ENCODE assay signal across 9 mouse cellular contexts in genomic region chr2:72978473-72978872, GRCm38 (mm10). TPM values are rescaled to one million over a fixed set of nuclear protein-coding genes. Genes with fewer than 3 reads are reported as not detected.
DNase-seq lines count a peak whose midpoint lies in the region; ATAC-seq and TF ChIP-seq lines count a peak whose summit lies in the region.
"Had no signal": no experiment of that assay in that cellular context is flagged by ENCODE, and none has a peak within 500 bp of the region (broad histone marks: within the 10 kb centered on the region; RNA-seq: fewer than 3 reads in every experiment).

No protein-coding gene starts in this region.

- peak; percentile 57 for TF ChIP-seq CTCF in gastrocnemius, adult 2 months (IDR thresholded peaks at IDR 0.05)
- no peak for TF ChIP-seq CTCF in ES-Bruce4 (IDR thresholded peaks at IDR 0.05; ENCODE audit: low read depth, low read length)

- H3K36me3 ChIP-seq in ES-Bruce4 (ENCODE audit: control insufficient read depth, insufficient read depth, low read length, poor library complexity, severe bottlenecking): peaks cover 20% of the 10 kb centered on the region
- H3K36me3 ChIP-seq in embryonic facial prominence, embryonic 10.5 days (replicated peaks): peaks cover 13% of the 10 kb centered on the region
- H3K36me3 ChIP-seq in hindbrain, embryonic 12.5 days: no peaks in the 10 kb centered on the region
- H3K36me3 ChIP-seq in liver, embryonic 15.5 days (replicated peaks): peaks cover 12% of the 10 kb centered on the region

- peak overlapping the region; percentile 63 for H3K4me2 ChIP-seq in hindbrain, embryonic 12.5 days (replicated peaks)
- peak overlapping the region; percentile 70 for H3K4me2 ChIP-seq in liver, embryonic 15.5 days

- no peak for DNase-seq in gastrocnemius, adult 2 months
- DNase-seq in gastrocnemius, adult 8-10 months (ENCODE audit: low spot score in 2 of 2): no peak
- peak; percentile 78 for DNase-seq in embryonic facial prominence, embryonic 10.5 days (ENCODE audit: low spot score)
- peak; percentile 15 for DNase-seq in retina, adult 2 months (ENCODE audit: low read depth, low spot score)
- DNase-seq in spleen, postnatal 4 days (ENCODE audit: low spot score in 2 of 2): no peak

- peak overlapping the region; percentile 100 for H3K4me3 ChIP-seq in gastrocnemius, adult 2 months
- H3K4me3 ChIP-seq in ES-Bruce4 (ENCODE audit: low read depth, low read length): peak overlapping the region; percentile 100
- peak overlapping the region; percentile 85 for H3K4me3 ChIP-seq in embryonic facial prominence, embryonic 10.5 days
- H3K4me3 ChIP-seq in hindbrain, embryonic 12.5 days: peak overlapping the region; percentile 98
- H3K4me3 ChIP-seq in liver, embryonic 15.5 days (replicated peaks): peak overlapping the region; percentile 100

- no peak for TF ChIP-seq EP300 in ES-Bruce4 (IDR thresholded peaks at IDR 0.05; ENCODE audit: insufficient read depth, low read depth, low read length)

- peak overlapping the region; percentile 99 for H3K27ac ChIP-seq in gastrocnemius, adult 2 months
- peak overlapping the region; percentile 99 for H3K27ac ChIP-seq in ES-Bruce4 (ENCODE audit: insufficient read depth, low read length)
- peak overlapping the region; percentile 100 for H3K27ac ChIP-seq in embryonic facial prominence, embryonic 10.5 days (replicated peaks)
- peak overlapping the region; percentile 100 for H3K27ac ChIP-seq in hindbrain, embryonic 12.5 days
- peak overlapping the region; percentile 100 for H3K27ac ChIP-seq in liver, embryonic 15.5 days (replicated peaks)

- H3K9me3 ChIP-seq in ES-Bruce4 (replicated peaks; ENCODE audit: control insufficient read depth, insufficient read depth, low read length, poor library complexity, severe bottlenecking): no peaks in the 10 kb centered on the region
- no peaks in the 10 kb centered on the region for H3K9me3 ChIP-seq in embryonic facial prominence, embryonic 10.5 days
- no peaks in the 10 kb centered on the region for H3K9me3 ChIP-seq in hindbrain, embryonic 12.5 days (replicated peaks)
- H3K9me3 ChIP-seq in liver, embryonic 15.5 days (replicated peaks): no peaks in the 10 kb centered on the region

- WGBS in embryonic facial prominence, embryonic 10.5 days: under 1% methylated on average over 38 of the region's 38 CpGs
- under 1% methylated on average over 34 of the region's 38 CpGs for WGBS in hindbrain, embryonic 12.5 days
- under 1% methylated on average over 38 of the region's 38 CpGs for WGBS in liver, embryonic 15.5 days (ENCODE audit: insufficient replicate concordance)

- no peak for TF ChIP-seq POLR2A in ES-Bruce4 (IDR thresholded peaks at IDR 0.05; ENCODE audit: insufficient read depth, low read length)

- no peaks in the 10 kb centered on the region for H3K27me3 ChIP-seq in ES-Bruce4 (ENCODE audit: control insufficient read depth, insufficient read depth, low read length, poor library complexity, severe bottlenecking)
- no peaks in the 10 kb centered on the region for H3K27me3 ChIP-seq in embryonic facial prominence, embryonic 10.5 days (replicated peaks; ENCODE audit: low read depth, poor library complexity, severe bottlenecking)
- H3K27me3 ChIP-seq in hindbrain, embryonic 12.5 days: no peaks in the 10 kb centered on the region
- H3K27me3 ChIP-seq in liver, embryonic 15.5 days: no peaks in the 10 kb centered on the region

- H3K4me1 ChIP-seq in ES-Bruce4 (ENCODE audit: control insufficient read depth, insufficient read depth, low read length): peaks cover 2% of the 10 kb centered on the region
- H3K4me1 ChIP-seq in embryonic facial prominence, embryonic 10.5 days: peaks cover 23% of the 10 kb centered on the region
- peaks cover 28% of the 10 kb centered on the region for H3K4me1 ChIP-seq in hindbrain, embryonic 12.5 days
- peaks cover 36% of the 10 kb centered on the region for H3K4me1 ChIP-seq in liver, embryonic 15.5 days (replicated peaks)

- ATAC-seq in hindbrain, embryonic 12.5 days (ENCODE audit: low FRiP score): no peak; the same call in 1 of the 2 replicates
- peak; percentile 19 for ATAC-seq in liver, embryonic 15.5 days (ENCODE audit: insufficient read depth)

- intact Hi-C loops in gastrocnemius, adult 2 months (cut with DNase I): loop anchor here (5.0 kb wide), 1 partner anchor 36 kb away; no protein-coding TSS in a partner anchor

- H3K9ac ChIP-seq in ES-Bruce4 (ENCODE audit: low read depth, poor library complexity, severe bottlenecking): peak overlapping the region; percentile 100
- peak overlapping the region; percentile 100 for H3K9ac ChIP-seq in hindbrain, embryonic 12.5 days
- H3K9ac ChIP-seq in liver, embryonic 15.5 days: peak overlapping the region; percentile 100

RNA-seq across cellular contexts. Expression of gene Sp3, which starts 1.8 kb away (rescaled TPM):
- 10 to 100 TPM; 20.7 to 23.2 TPM for total RNA-seq in gastrocnemius, adult 2 months (2021)
- total RNA-seq in gastrocnemius, adult 8-10 months (2022): 10 to 100 TPM; 16.5 to 19.1 (median 18.7) TPM
- polyA plus RNA-seq in ES-Bruce4 (2011; ENCODE audit: insufficient read depth, insufficient read length, low read depth, missing spikeins): 98.0 and 102 TPM in 2 replicates
- 53.0 and 55.4 TPM in 2 replicates for polyA plus RNA-seq in embryonic facial prominence, embryonic 10.5 days (2016; fragmentation: Nextera tagmentation; extraction: Ambion mirVana)
- 66.3 and 69.0 TPM in 2 replicates for polyA plus RNA-seq in hindbrain, embryonic 12.5 days (2016; fragmentation: Nextera tagmentation; extraction: Ambion mirVana)
- polyA plus RNA-seq in liver, embryonic 15.5 days (2015; fragmentation: Nextera tagmentation; extraction: Ambion mirVana): 33.3 and 33.6 TPM in 2 replicates

RNA-seq across cellular contexts. Expression of gene Gm11084, which starts 8.0 kb away (rescaled TPM):
- not detected for total RNA-seq in gastrocnemius, adult 2 months (2021)
- not detected for total RNA-seq in gastrocnemius, adult 8-10 months (2022)
- polyA plus RNA-seq in ES-Bruce4 (2011; ENCODE audit: insufficient read depth, insufficient read length, low read depth, missing spikeins): not detected in 2 replicates
- not detected in 2 replicates for polyA plus RNA-seq in embryonic facial prominence, embryonic 10.5 days (2016; fragmentation: Nextera tagmentation; extraction: Ambion mirVana)
- polyA plus RNA-seq in hindbrain, embryonic 12.5 days (2016; fragmentation: Nextera tagmentation; extraction: Ambion mirVana): not detected in 2 replicates
- polyA plus RNA-seq in liver, embryonic 15.5 days (2015; fragmentation: Nextera tagmentation; extraction: Ambion mirVana): not detected in 2 replicates
- total RNA-seq: left cerebral cortex, postnatal 25 days had no signal

Comparison
In these comparisons a context has a peak if more than half of its experiments do, and no peak if none do; other contexts are left out.
1. DNase-seq: peak in embryonic facial prominence, embryonic 10.5 days (single experiment) and retina, adult 2 months (single experiment); none in gastrocnemius, adult 2 months (single experiment), gastrocnemius, adult 8-10 months (0 of 2) and spleen, postnatal 4 days (0 of 2).
2. Peak in every context shown above with its lines, with median percentiles within 50 percentile points of each other: H3K27ac ChIP-seq, H3K4me3 ChIP-seq and H3K9ac ChIP-seq.